Mouse (Mus musculus): ENCODE data around the gene Rab3gap2. TPM values are rescaled to one million over a fixed set of nuclear protein-coding genes. Genes with fewer than 3 reads are reported as not detected.
"Not testable (repeated sequence)": the region's sequence is repeated elsewhere in the genome, so short reads cannot be mapped to it uniquely, and the experiment has no call there.

Gene Rab3gap2
- polyA plus RNA-seq, 1 experiment from 2014 or later, result 25.8 TPM

DNA sequence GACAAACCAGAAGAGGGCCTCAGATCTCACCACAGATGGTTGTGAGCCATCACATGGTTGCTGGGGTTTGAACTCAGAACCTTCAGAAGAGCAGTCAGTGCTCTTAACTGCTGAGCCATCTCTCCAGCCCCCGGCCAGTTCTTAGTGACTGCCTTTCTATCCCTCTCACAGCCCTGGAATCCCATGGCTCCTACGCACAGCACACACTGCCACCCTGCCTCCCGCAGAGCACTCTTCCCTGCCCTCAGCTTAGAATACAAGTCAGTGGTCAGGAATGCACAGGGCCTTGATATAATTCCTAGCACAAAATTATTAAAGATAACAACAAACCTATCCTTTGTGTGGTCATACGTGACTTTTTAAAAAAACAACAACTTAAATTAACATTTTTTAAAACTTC is 110.6 kb downstream of the Rab3gap2 start:
- ATAC-seq (ENCODE audit: low FRiP score, low read depth), result no peak
- 92% methylated on average over 4 of the region's 4 CpGs for WGBS

DNA sequence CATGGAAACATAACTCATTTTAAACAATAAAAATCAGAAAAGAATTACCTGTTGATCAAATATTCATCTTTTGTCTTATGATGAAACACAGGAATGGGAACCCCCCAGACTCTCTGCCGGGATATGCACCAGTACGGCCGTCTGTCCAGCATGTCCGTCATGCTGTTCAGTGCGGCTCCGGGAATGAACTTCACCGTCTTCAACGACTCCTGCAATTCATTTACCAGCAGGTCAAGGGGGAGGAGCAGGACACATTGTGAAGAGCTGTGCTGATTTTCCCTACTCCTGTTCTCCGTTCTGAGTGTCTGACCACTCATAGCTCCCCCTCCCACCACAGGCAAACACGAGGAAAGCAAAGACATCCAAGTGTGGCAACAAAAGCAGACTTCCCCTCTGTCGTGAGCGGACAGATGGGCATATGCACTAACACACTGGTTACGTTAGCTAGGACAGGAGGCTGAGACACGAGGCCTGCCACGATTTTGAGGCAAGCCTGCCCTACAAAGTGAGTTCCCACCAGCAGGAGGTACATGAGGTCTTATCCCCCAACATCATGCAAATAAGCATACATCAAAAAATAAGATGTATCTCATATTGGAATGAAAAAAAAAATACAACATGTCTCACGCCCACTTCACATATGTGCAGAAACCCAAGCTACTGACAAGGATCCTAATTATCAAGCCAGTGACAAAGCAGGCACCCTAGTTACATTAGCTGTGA is 112.1 kb downstream of the Rab3gap2 start:
- Histone ChIP-seq H3K36me3 (peaks cover 74% of the 10 kb centered on the region), H3K27me3 (no peaks in the 10 kb centered on the region), H3K9ac (no peak overlapping the region), H3K4me3 (no peak overlapping the region), H3K4me2 (no peak overlapping the region), H3K9me3 (no peaks in the 10 kb centered on the region), H3K4me1 (replicated peaks) (no peaks in the 10 kb centered on the region), H3K27ac (replicated peaks) (no peak overlapping the region)
- ATAC-seq (ENCODE audit: low FRiP score, low read depth), result no peak
- WGBS, result 85% methylated on average over 16 of the region's 16 CpGs

More for the DNA sequence above, 110.6 kb downstream of the Rab3gap2 start:
- Histone ChIP-seq H3K4me2 (no peak overlapping the region), H3K9ac (no peak overlapping the region), H3K27ac (replicated peaks) (no peak overlapping the region), H3K4me1 (replicated peaks) (no peaks in the 10 kb centered on the region), H3K9me3 (no peaks in the 10 kb centered on the region), H3K4me3 (no peak overlapping the region), H3K27me3 (no peaks in the 10 kb centered on the region), H3K36me3 (peaks cover 62% of the 10 kb centered on the region)

DNA sequence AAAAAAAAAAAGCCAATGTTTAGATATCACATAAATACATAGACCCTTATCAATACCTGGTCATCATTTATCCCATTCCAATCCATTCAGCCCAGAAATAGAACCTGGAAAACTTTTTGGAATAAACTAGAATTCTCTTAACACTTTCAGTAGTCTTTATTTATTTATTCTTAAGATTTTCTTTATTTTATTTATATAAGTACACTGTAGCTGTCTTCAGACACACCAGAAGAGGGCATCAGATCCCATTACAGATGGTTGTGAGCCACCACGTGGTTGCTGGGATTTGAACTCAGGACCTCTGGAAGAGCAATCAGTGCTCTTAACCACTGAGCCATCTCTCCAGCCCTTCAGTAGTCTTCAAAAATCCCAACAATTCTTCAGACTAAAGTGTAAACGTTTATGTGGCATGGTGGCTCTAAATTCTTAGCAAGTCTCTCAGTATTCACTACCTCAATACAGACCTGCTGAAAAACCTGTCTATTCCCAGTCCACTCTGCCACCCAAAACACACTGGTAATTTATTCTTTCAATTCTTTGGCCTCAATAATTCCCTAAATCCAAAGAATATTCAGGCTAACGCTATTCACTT is 123.9 kb downstream of the Rab3gap2 start:
- H3K9me3 ChIP-seq; H3K27ac ChIP-seq (replicated peaks); H3K27me3 ChIP-seq; ATAC-seq (ENCODE audit: low FRiP score, low read depth); H3K9ac ChIP-seq: not testable (repeated sequence)
- Histone ChIP-seq H3K4me1 (replicated peaks) (peaks cover 20% of the 10 kb centered on the region), H3K4me3 (peak overlapping the region; percentile 83), H3K36me3 (peaks cover 27% of the 10 kb centered on the region), H3K4me2 (peak overlapping the region; percentile 77)
- WGBS, result 68% methylated on average over 3 of the region's 3 CpGs

DNA sequence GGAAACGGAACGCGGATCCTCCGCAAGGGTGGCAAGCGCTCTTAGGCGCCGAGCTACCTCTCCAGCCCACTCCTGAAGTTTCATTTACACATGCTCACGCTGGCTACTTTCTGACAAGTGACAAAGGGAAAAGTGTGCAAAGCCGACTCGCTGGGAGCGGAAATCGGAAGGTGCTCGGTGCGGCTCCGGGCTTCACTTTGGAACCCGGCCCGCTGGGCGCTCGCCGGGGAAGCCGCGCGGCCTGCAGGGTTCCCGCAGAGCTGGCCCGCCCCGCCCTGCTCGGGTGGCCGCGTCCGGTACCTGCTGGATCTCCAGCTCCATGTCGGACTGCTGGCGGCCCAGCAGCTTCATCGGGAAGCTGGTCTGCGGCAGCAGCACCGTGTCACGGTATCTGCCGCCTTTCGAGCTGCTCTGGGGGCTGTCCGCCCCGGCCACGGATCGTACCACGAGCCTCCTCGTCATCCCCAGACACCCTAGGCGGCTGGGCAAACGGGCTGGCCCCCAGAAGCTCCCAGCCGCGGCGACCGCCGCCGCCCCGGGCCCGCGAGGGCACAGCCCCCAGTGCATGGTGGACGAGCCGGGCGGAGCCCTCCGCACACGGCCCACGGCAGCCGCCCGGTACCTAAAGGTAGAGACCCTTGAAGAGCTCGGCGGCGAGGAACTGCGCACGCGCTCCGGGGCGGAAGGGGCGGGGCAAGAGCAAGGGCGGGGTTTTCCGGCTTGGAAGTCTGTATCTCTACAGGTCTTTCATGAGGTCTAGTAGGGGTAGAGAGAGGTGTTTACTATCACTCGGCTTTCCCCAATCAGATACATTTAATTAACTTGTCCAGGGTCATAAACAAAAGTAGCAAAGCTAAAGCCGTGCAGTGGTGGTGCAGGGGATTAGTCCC is 125.0 kb downstream of the Rab3gap2 start, which contains the start of gene Iars2:
TSS of gene Iars2 (minus strand) at position 676 of the 890 bp plus-strand sequence.
- H3K9me3 ChIP-seq, result no peaks in the 10 kb centered on the region
- under 1% methylated on average over 73 of the region's 76 CpGs for WGBS
- H3K36me3 ChIP-seq, result peaks cover 15% of the 10 kb centered on the region
- H3K27ac ChIP-seq (replicated peaks), result peak within 1 kb of the TSS; percentile 95
- H3K4me1 ChIP-seq (replicated peaks), result peaks cover 30% of the 10 kb centered on the region
- H3K27me3 ChIP-seq, result no peaks in the 10 kb centered on the region
- H3K4me3 ChIP-seq, result peak within 1 kb of the TSS; percentile 83
- peak within 1 kb of the TSS; percentile 88 for H3K9ac ChIP-seq
- peak within 1 kb of the TSS; percentile 77 for H3K4me2 ChIP-seq
- ATAC-seq (ENCODE audit: low FRiP score, low read depth), result peak; percentile 90

DNA sequence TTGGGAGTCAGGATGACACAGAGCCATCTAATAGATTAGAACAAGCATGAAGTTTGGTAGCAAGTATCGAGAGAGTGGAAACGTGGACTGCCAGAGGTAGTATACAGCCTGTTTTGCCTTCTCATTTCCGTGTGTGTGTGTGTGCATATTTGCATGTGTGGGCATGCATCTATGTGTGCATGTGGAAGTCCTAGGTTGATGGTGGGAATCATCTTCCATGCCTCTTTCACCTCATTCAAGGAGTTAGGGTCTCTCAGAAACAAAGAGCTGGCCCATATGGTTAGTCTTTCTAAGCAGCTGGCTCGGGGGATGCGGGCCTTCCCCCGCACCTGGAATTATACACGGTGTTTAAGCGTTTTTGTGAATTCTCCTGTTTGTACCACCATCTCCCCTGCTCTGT is 125.9 kb downstream of the Rab3gap2 start:
- Histone ChIP-seq H3K4me3 (peak overlapping the region; percentile 83), H3K4me2 (peak overlapping the region; percentile 77), H3K27ac (replicated peaks) (no peak overlapping the region), H3K36me3 (peaks cover 7% of the 10 kb centered on the region), H3K9ac (no peak overlapping the region), H3K4me1 (replicated peaks) (peaks cover 38% of the 10 kb centered on the region), H3K9me3 (no peaks in the 10 kb centered on the region), H3K27me3 (no peaks in the 10 kb centered on the region)
- no peak for ATAC-seq (ENCODE audit: low FRiP score, low read depth)
- 95% methylated on average over 8 of the region's 8 CpGs for WGBS

DNA sequence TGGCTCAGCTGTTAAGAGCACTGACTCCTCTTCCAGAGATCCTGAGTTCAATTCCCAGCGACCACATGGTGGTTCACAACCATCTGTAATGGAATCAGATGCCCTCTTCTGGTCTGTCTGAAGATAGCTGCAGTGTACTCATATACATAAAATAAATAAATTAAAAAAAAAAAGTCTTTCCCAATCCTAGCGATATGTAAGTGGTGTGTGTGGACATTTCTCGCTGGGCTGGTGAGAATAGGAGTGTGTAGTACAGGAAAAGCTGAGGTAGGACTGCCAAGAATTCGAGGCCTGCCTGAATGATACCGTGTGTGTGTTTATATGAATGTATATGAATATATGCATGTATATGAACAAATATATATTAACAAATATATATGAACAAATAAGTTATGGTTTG is 127.4 kb downstream of the Rab3gap2 start:
- 53% methylated on average over 5 of the region's 5 CpGs for WGBS
- Histone ChIP-seq H3K36me3 (peaks cover 5% of the 10 kb centered on the region; the same call in 1 of the 2 replicates), H3K27me3 (no peaks in the 10 kb centered on the region), H3K4me1 (replicated peaks) (peaks cover 46% of the 10 kb centered on the region), H3K9me3 (no peaks in the 10 kb centered on the region), H3K4me3 (peak overlapping the region; percentile 53), H3K27ac (replicated peaks) (no peak overlapping the region), H3K4me2 (peak overlapping the region; percentile 61), H3K9ac (no peak overlapping the region)
- no peak for ATAC-seq (ENCODE audit: low FRiP score, low read depth)

DNA sequence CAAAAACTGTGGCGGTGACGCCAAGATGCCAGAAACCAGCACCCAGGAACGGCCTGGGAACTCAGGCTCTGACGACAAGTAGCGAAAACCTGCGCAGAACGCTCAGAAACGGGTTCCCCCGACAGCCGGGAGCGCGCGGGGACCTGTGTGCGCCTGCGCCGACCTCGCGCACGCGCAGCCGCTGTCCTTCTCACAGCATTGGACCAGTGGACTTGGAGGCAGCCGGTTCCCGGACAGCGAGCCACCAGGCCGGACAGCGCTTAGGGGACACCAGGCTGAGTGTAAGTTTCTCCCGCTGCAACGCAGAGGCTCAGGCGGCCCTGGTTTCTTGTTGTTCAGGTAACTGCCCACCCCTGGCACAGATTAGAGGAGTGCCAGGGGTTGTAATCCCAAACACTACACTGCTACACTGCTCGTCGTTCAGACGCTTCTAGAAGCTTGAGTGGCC is 128.1 kb downstream of the Rab3gap2 start, which contains the start of gene Bpnt1:
TSS of gene Bpnt1 (plus strand) at position 167 of the 448 bp plus-strand sequence.
- Histone ChIP-seq H3K4me2 (peak within 1 kb of the TSS; percentile 61), H3K9me3 (no peaks in the 10 kb centered on the region), H3K36me3 (peaks cover 2% of the 10 kb centered on the region; the same call in 1 of the 2 replicates), H3K4me3 (peak within 1 kb of the TSS; percentile 53), H3K27me3 (no peaks in the 10 kb centered on the region), H3K4me1 (replicated peaks) (peaks cover 46% of the 10 kb centered on the region), H3K27ac (replicated peaks) (peak within 1 kb of the TSS; percentile 84), H3K9ac (peak within 1 kb of the TSS; percentile 58)
- WGBS, result under 1% methylated on average over 32 of the region's 32 CpGs
- ATAC-seq (ENCODE audit: low FRiP score, low read depth), result peak; percentile 89

DNA sequence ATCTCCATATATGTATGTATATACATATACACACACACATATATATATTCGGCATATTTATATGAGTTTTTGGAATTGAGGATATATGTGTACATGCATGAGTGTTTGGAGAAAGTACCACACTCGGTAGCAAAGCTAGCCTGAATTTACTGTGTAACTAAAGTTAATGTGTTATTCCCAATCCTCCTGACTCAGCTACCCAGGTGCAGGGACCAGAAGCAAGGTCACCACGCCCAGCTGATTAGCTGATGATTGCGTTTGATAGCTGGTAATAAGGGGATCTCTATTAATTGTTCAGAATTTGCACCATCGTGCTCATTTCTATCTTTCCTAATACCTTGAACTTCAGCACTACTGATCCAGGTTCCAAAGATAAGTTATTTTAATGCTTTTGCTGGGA is 129.7 kb downstream of the Rab3gap2 start:
- Histone ChIP-seq H3K27ac (replicated peaks) (no peak overlapping the region), H3K9ac (no peak overlapping the region), H3K4me2 (no peak overlapping the region), H3K36me3 (0 out of 2 replicates have a peak, but pooled peaks cover 4% of the 10 kb centered on the region), H3K9me3 (no peaks in the 10 kb centered on the region), H3K27me3 (no peaks in the 10 kb centered on the region), H3K4me3 (no peak overlapping the region), H3K4me1 (replicated peaks) (peaks cover 38% of the 10 kb centered on the region)
- ATAC-seq (ENCODE audit: low FRiP score, low read depth), result no peak
- WGBS, result 94% methylated on average over 5 of the region's 5 CpGs

DNA sequence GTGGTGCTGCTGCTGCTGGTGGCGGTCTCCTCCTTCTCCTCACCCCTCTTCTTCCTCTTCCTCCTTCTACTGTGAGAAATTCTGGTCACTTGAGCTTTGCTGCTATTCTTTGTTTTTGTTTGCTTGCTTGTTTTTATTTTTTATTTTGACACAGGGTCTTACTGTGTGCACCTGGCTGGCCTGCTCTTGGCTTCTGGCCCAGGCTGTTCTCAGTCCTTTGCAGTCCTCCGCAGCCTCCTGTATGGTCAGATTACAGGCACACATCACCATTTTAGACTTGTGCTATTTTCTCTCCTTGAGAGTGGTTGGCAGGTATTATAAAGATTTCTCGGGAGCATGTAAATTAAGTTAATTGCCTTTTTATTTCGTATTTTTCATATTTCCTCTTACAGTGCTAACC is 130.2 kb downstream of the Rab3gap2 start:
- H3K9me3 ChIP-seq, result no peaks in the 10 kb centered on the region
- H3K27ac ChIP-seq (replicated peaks), result no peak overlapping the region
- no peak for ATAC-seq (ENCODE audit: low FRiP score, low read depth)
- H3K36me3 ChIP-seq, result 0 out of 2 replicates have a peak, but pooled peaks cover 6% of the 10 kb centered on the region
- WGBS, result 84% methylated on average over 4 of the region's 4 CpGs
- H3K4me1 ChIP-seq (replicated peaks), result peaks cover 38% of the 10 kb centered on the region
- no peak overlapping the region for H3K9ac ChIP-seq
- no peak overlapping the region for H3K4me2 ChIP-seq
- no peaks in the 10 kb centered on the region for H3K27me3 ChIP-seq
- H3K4me3 ChIP-seq, result no peak overlapping the region

DNA sequence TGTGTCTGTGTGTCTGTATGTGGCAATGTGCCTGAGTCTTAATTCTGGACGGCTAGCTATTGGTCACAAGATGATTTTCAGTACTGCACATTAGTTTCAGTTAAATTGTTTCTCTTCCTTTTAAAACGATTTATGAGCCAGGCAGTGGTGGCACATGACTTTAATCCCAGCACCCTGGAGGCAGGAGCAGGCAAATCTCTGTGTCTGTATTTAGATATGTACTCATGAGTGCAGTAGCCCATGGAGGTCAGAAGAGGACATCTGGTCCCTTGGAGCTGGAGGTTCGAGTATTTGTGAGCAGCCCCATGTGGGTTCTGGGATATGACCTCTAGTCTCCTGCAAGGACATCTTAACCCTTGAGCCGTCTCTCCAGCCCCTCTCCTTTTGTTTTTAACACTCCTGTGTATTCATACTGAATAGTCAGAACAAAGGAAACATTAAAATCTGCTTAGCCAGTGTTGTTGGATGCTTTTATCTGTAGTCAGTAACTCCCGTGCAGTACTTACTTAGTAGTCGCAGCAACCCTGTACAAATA is 131.4 kb downstream of the Rab3gap2 start:
- Histone ChIP-seq H3K9me3 (no peaks in the 10 kb centered on the region), H3K4me2 (no peak overlapping the region), H3K4me3 (no peak overlapping the region), H3K4me1 (replicated peaks) (peaks cover 31% of the 10 kb centered on the region), H3K27me3 (no peaks in the 10 kb centered on the region), H3K9ac (no peak overlapping the region), H3K36me3 (0 out of 2 replicates have a peak, but pooled peaks cover 6% of the 10 kb centered on the region), H3K27ac (replicated peaks) (no peak overlapping the region)
- 78% methylated on average over 6 of the region's 6 CpGs for WGBS
- ATAC-seq (ENCODE audit: low FRiP score, low read depth), result no peak
